Mouse (Mus musculus): ENCODE measurements around the gene Fgfr1op2.

DNA sequence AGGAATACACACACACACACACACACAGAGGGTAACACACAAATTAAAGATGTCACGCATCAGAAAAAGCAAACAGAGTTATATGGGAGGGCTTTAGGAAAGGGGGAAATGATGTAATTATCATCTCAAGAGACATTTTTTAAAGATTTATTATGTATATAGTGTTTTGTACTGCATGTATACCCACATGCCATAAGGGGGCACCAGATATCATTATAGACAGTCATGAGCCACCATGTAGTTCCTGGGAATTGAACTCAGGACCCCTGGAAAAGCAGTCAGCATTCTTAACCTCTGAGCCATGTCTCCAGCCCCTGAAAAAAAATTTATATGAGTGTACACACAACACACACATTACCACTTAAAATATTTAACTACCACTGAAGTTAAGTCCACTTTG lies 32.4 kb upstream of the Fgfr1op2 start:
- no peak for TF ChIP-seq CTCF (IDR thresholded peaks at IDR 0.05; ENCODE audit: insufficient read depth, low read depth, low read length)
- TF ChIP-seq POLR2A (IDR thresholded peaks at IDR 0.05; ENCODE audit: insufficient read depth, low read depth, low read length), result no peak
